Mouse (Mus musculus) thymus, adult 2 months (tissue): ENCODE results near the gene Crygb. TPM values are rescaled to one million over a fixed set of nuclear protein-coding genes. Genes with fewer than 3 reads are reported as not detected.

Experiments used
- DNase-seq: peaks from one replicate; pipeline ENCODE4 v3.0.0; 2021
- H3K27ac ChIP-seq: fragments of 200-500 bp; 2 replicates; pipeline ENCODE4 v1.5.1; 2012; ENCODE audit warnings: low read length, control low read depth; ENCODE audit not compliant: control insufficient read depth, insufficient read depth
- H3K27me3 ChIP-seq: fragments of 200-500 bp; 2 replicates; pipeline ENCODE4 v1.6.1; 2012; ENCODE audit warnings: mild to moderate bottlenecking, low read length, moderate library complexity, mixed read lengths; ENCODE audit not compliant: control insufficient read depth, insufficient read depth
- H3K36me3 ChIP-seq: fragments of 200-500 bp; 2 replicates; pipeline ENCODE4 v1.6.1; 2012; ENCODE audit warnings: mild to moderate bottlenecking, low read length, moderate library complexity; ENCODE audit not compliant: control insufficient read depth, insufficient read depth
- H3K4me1 ChIP-seq: fragments of 200-500 bp; replicated peaks from 2 replicates; pipeline ENCODE4 v1.6.1; 2012; ENCODE audit warnings: low read length; ENCODE audit not compliant: control insufficient read depth, insufficient read depth
- H3K4me3 ChIP-seq: fragments of 200-500 bp; 2 replicates; pipeline ENCODE4 v1.5.1; 2012; ENCODE audit warnings: mild to moderate bottlenecking, low read length, control low read depth, moderate library complexity; ENCODE audit not compliant: control insufficient read depth, insufficient read depth
- CTCF ChIP-seq: fragments of 200-500 bp; IDR thresholded peaks from 2 replicates; pipeline ENCODE4 v1.5.1; 2012; ENCODE audit warnings: mild to moderate bottlenecking, control low read depth, low read length, moderate library complexity, borderline replicate concordance; ENCODE audit not compliant: control insufficient read depth, poor library complexity, insufficient read depth; ENCODE audit errors: extremely low read depth
- POLR2A ChIP-seq: fragments of 200-500 bp; IDR thresholded peaks from 2 replicates; pipeline ENCODE4 v1.6.1; 2012; ENCODE audit warnings: mild to moderate bottlenecking, low read length, control low read depth, moderate library complexity; ENCODE audit not compliant: control insufficient read depth, poor library complexity, insufficient read depth; ENCODE audit errors: extremely low read depth
- WGBS: fragments of 180-500 bp; shearing (Covaris S2); methylation state at CpG from one replicate; pipeline ENCODE4 v1.1.7; 2018; 5-methylcytosine and 5-hydroxymethylcytosine counted together
- polyA plus RNA-seq: library from polyadenylated mRNA; depleted of rRNA; stranded (reverse); fragments of >200 nt; gene quantifications from 2 replicates; pipeline ENCODE4 v1.2.3, GENCODE M21; 2012

The Crygb gene
- polyA plus RNA-seq, 1 experiment = not detected

GRCm38 (mm10) chr1:65107654-65108279, 25.7 kb upstream of the Crygb start:
- Histone ChIP-seq H3K36me3 (no peaks in the 10 kb centered on the region), H3K27me3 (no peaks in the 10 kb centered on the region), H3K27ac (no peak overlapping the region), H3K4me3 (no peak overlapping the region), H3K4me1 (no peaks in the 10 kb centered on the region)
- 76% methylated on average over 10 of the region's 10 CpGs for WGBS
- no peak for DNase-seq
- TF ChIP-seq POLR2A (no peak), CTCF (no peak)

GRCm38 (mm10) chr1:65103273-65103672, 21.2 kb upstream of the Crygb start, which contains the start of gene Cryga:
Cryga (minus strand) TSS chr1:65103373.
- H3K4me3 ChIP-seq = no peak within 1 kb of the TSS
- H3K27me3 ChIP-seq = no peaks in the 10 kb centered on the region
- H3K36me3 ChIP-seq = no peaks in the 10 kb centered on the region
- WGBS = 93% methylated on average over 11 of the region's 11 CpGs
- no peak for TF ChIP-seq CTCF
- TF ChIP-seq POLR2A = no peak
- no peaks in the 10 kb centered on the region for H3K4me1 ChIP-seq
- no peak for DNase-seq
- H3K27ac ChIP-seq = no peak within 1 kb of the TSS

GRCm38 (mm10) chr1:65096953-65097352, 14.9 kb upstream of the Crygb start:
- Histone ChIP-seq H3K4me1 (no peaks in the 10 kb centered on the region), H3K36me3 (no peaks in the 10 kb centered on the region), H3K27me3 (no peaks in the 10 kb centered on the region), H3K27ac (no peak overlapping the region), H3K4me3 (no peak overlapping the region)
- DNase-seq = no peak
- 81% methylated on average over 3 of the region's 3 CpGs for WGBS
- TF ChIP-seq POLR2A (no peak), CTCF (no peak)

GRCm38 (mm10) chr1:65091566-65091965, 9.5 kb upstream of the Crygb start:
- no peak for TF ChIP-seq CTCF
- no peak for TF ChIP-seq POLR2A
- 98% methylated on average over 3 of the region's 3 CpGs for WGBS
- no peak for DNase-seq

GRCm38 (mm10) chr1:65090370-65090769, 8.3 kb upstream of the Crygb start:
- TF ChIP-seq CTCF (no peak), POLR2A (no peak)

More at GRCm38 (mm10) chr1:65091566-65091965, 9.5 kb upstream of the Crygb start:
- H3K4me3 ChIP-seq = no peak overlapping the region
- H3K4me1 ChIP-seq = no peaks in the 10 kb centered on the region
- no peak overlapping the region for H3K27ac ChIP-seq
- no peaks in the 10 kb centered on the region for H3K27me3 ChIP-seq
- no peaks in the 10 kb centered on the region for H3K36me3 ChIP-seq

GRCm38 (mm10) chr1:65088567-65089356, 6.7 kb upstream of the Crygb start:
- Histone ChIP-seq H3K4me1 (no peaks in the 10 kb centered on the region), H3K36me3 (no peaks in the 10 kb centered on the region), H3K27me3 (no peaks in the 10 kb centered on the region), H3K4me3 (no peak overlapping the region), H3K27ac (no peak overlapping the region)
- no peak for DNase-seq
- TF ChIP-seq POLR2A (no peak), CTCF (no peak)
- WGBS = 78% methylated on average over 6 of the region's 6 CpGs

More at GRCm38 (mm10) chr1:65090370-65090769, 8.3 kb upstream of the Crygb start:
- no peak for DNase-seq
- Histone ChIP-seq H3K36me3 (no peaks in the 10 kb centered on the region), H3K27ac (no peak overlapping the region), H3K27me3 (no peaks in the 10 kb centered on the region), H3K4me1 (no peaks in the 10 kb centered on the region), H3K4me3 (no peak overlapping the region)
- 43% methylated on average over 2 of the region's 2 CpGs for WGBS
